Mouse (Mus musculus): ENCODE measurements around the gene Arhgap5. TPM values are rescaled to one million over a fixed set of nuclear protein-coding genes. Genes with fewer than 3 reads are reported as not detected.
"Not testable (repeated sequence)": the region's sequence is repeated elsewhere in the genome, so short reads cannot be mapped to it uniquely, and the experiment has no call there.

Gene Arhgap5
- polyA plus RNA-seq, 1 experiment from 2014 or later = 45.9 TPM

GRCm38 (mm10) chr12:52565654-52566053 is 61.9 kb downstream of the Arhgap5 start:
- Histone ChIP-seq H3K27ac (no peak overlapping the region), H3K4me3 (no peak overlapping the region), H3K9me3 (replicated peaks) (no peaks in the 10 kb centered on the region), H3K4me1 (no peaks in the 10 kb centered on the region), H3K36me3 (peaks cover 58% of the 10 kb centered on the region), H3K27me3 (ENCODE audit: low read depth, poor library complexity, severe bottlenecking) (no peaks in the 10 kb centered on the region)
- no peak for DNase-seq (ENCODE audit: low spot score)
- WGBS = 94% methylated on average over 5 of the region's 5 CpGs

GRCm38 (mm10) chr12:52573371-52573770 is 69.6 kb downstream of the Arhgap5 start:
- H3K4me1 ChIP-seq = no peaks in the 10 kb centered on the region
- H3K36me3 ChIP-seq = peaks cover 26% of the 10 kb centered on the region
- H3K9me3 ChIP-seq (replicated peaks) = no peaks in the 10 kb centered on the region
- H3K27ac ChIP-seq = no peak overlapping the region
- DNase-seq (ENCODE audit: low spot score) = no peak
- H3K4me3 ChIP-seq = no peak overlapping the region
- no peaks in the 10 kb centered on the region for H3K27me3 ChIP-seq (ENCODE audit: low read depth, poor library complexity, severe bottlenecking)
- WGBS = 94% methylated on average over 2 of the region's 2 CpGs

GRCm38 (mm10) chr12:52586466-52586865 is 82.7 kb downstream of the Arhgap5 start:
- not testable (repeated sequence) for H3K9me3 ChIP-seq (replicated peaks)
- WGBS = 83% methylated on average over 2 of the region's 2 CpGs

GRCm38 (mm10) chr12:52587473-52588010 is 83.8 kb downstream of the Arhgap5 start:
- no peaks in the 10 kb centered on the region for H3K27me3 ChIP-seq (ENCODE audit: low read depth, poor library complexity, severe bottlenecking)
- H3K27ac ChIP-seq = no peak overlapping the region
- no peaks in the 10 kb centered on the region for H3K36me3 ChIP-seq
- no peak for DNase-seq (ENCODE audit: low spot score)
- no peak overlapping the region for H3K4me3 ChIP-seq
- peaks cover 4% of the 10 kb centered on the region; the same call in 1 of the 2 replicates for H3K4me1 ChIP-seq
- no peaks in the 10 kb centered on the region for H3K9me3 ChIP-seq (replicated peaks)
- 69% methylated on average over 2 of the region's 2 CpGs for WGBS

More at GRCm38 (mm10) chr12:52586466-52586865, 82.7 kb downstream of the Arhgap5 start:
- H3K4me1 ChIP-seq; DNase-seq (ENCODE audit: low spot score); H3K27ac ChIP-seq; H3K36me3 ChIP-seq; H3K4me3 ChIP-seq; H3K27me3 ChIP-seq (ENCODE audit: low read depth, poor library complexity, severe bottlenecking): not testable (repeated sequence)

GRCm38 (mm10) chr12:52595389-52596185 is 91.8 kb downstream of the Arhgap5 start:
- H3K4me3 ChIP-seq = no peak overlapping the region
- H3K27ac ChIP-seq = no peak overlapping the region
- H3K4me1 ChIP-seq = no peaks in the 10 kb centered on the region
- H3K27me3 ChIP-seq (ENCODE audit: low read depth, poor library complexity, severe bottlenecking) = no peaks in the 10 kb centered on the region
- no peaks in the 10 kb centered on the region for H3K36me3 ChIP-seq
- DNase-seq (ENCODE audit: low spot score) = no peak
- H3K9me3 ChIP-seq (replicated peaks) = no peaks in the 10 kb centered on the region
- WGBS = 88% methylated on average over 7 of the region's 7 CpGs

- Histone ChIP-seq H3K27ac (peak overlapping the region; percentile 97), H3K9me3 (replicated peaks) (no peaks in the 10 kb centered on the region), H3K27me3 (ENCODE audit: low read depth, poor library complexity, severe bottlenecking) (no peaks in the 10 kb centered on the region), H3K36me3 (no peaks in the 10 kb centered on the region), H3K4me1 (peaks cover 12% of the 10 kb centered on the region), H3K4me3 (peak overlapping the region; percentile 92)
- 25% methylated on average over 2 of the region's 2 CpGs for WGBS
- no peak for DNase-seq (ENCODE audit: low spot score)
These were observed 98.7 kb downstream of the Arhgap5 start for GRCm38 (mm10) chr12:52602471-52602870.

- Histone ChIP-seq H3K36me3 (no peaks in the 10 kb centered on the region), H3K4me3 (peak overlapping the region; percentile 92), H3K4me1 (peaks cover 12% of the 10 kb centered on the region), H3K27ac (peak overlapping the region; percentile 97), H3K9me3 (replicated peaks) (no peaks in the 10 kb centered on the region), H3K27me3 (ENCODE audit: low read depth, poor library complexity, severe bottlenecking) (no peaks in the 10 kb centered on the region)
- DNase-seq (ENCODE audit: low spot score) = peak; percentile 87
- WGBS = under 1% methylated on average over 35 of the region's 35 CpGs
These were observed 99.3 kb downstream of the Arhgap5 start for GRCm38 (mm10) chr12:52602883-52603694.

- H3K36me3 ChIP-seq = no peaks in the 10 kb centered on the region
- peak overlapping the region; percentile 92 for H3K4me3 ChIP-seq
- peaks cover 12% of the 10 kb centered on the region for H3K4me1 ChIP-seq
- DNase-seq (ENCODE audit: low spot score) = peak; percentile 62
- H3K27me3 ChIP-seq (ENCODE audit: low read depth, poor library complexity, severe bottlenecking) = no peaks in the 10 kb centered on the region
- peak overlapping the region; percentile 97 for H3K27ac ChIP-seq
- H3K9me3 ChIP-seq (replicated peaks) = no peaks in the 10 kb centered on the region
- under 1% methylated on average over 21 of the region's 21 CpGs for WGBS
These were observed 100.0 kb downstream of the Arhgap5 start for GRCm38 (mm10) chr12:52603695-52604255.

- Histone ChIP-seq H3K27ac (peak overlapping the region; percentile 97), H3K27me3 (ENCODE audit: low read depth, poor library complexity, severe bottlenecking) (no peaks in the 10 kb centered on the region), H3K9me3 (replicated peaks) (no peaks in the 10 kb centered on the region), H3K4me3 (peak overlapping the region; percentile 92), H3K4me1 (peaks cover 12% of the 10 kb centered on the region), H3K36me3 (no peaks in the 10 kb centered on the region)
- DNase-seq (ENCODE audit: low spot score) = peak; percentile 94
- WGBS = under 1% methylated on average over 33 of the region's 33 CpGs
These were observed 100.7 kb downstream of the Arhgap5 start for GRCm38 (mm10) chr12:52604256-52604991.

- DNase-seq (ENCODE audit: low spot score) = no peak
- Histone ChIP-seq H3K36me3 (no peaks in the 10 kb centered on the region), H3K9me3 (replicated peaks) (no peaks in the 10 kb centered on the region), H3K4me1 (peaks cover 12% of the 10 kb centered on the region), H3K27me3 (ENCODE audit: low read depth, poor library complexity, severe bottlenecking) (no peaks in the 10 kb centered on the region), H3K4me3 (peak overlapping the region; percentile 92), H3K27ac (peak overlapping the region; percentile 97)
- WGBS = 57% methylated on average over 13 of the region's 13 CpGs
These were observed 101.3 kb downstream of the Arhgap5 start for GRCm38 (mm10) chr12:52604992-52605652.

- WGBS = 76% methylated on average over 4 of the region's 4 CpGs
- Histone ChIP-seq H3K36me3 (no peaks in the 10 kb centered on the region), H3K27ac (no peak overlapping the region), H3K9me3 (replicated peaks) (no peaks in the 10 kb centered on the region), H3K4me3 (no peak overlapping the region), H3K4me1 (peaks cover 7% of the 10 kb centered on the region), H3K27me3 (ENCODE audit: low read depth, poor library complexity, severe bottlenecking) (no peaks in the 10 kb centered on the region)
- no peak for DNase-seq (ENCODE audit: low spot score)
These were observed 103.6 kb downstream of the Arhgap5 start for GRCm38 (mm10) chr12:52607411-52607810.

- Histone ChIP-seq H3K27ac (no peak overlapping the region), H3K27me3 (ENCODE audit: low read depth, poor library complexity, severe bottlenecking) (no peaks in the 10 kb centered on the region), H3K4me3 (no peak overlapping the region), H3K36me3 (no peaks in the 10 kb centered on the region), H3K9me3 (replicated peaks) (no peaks in the 10 kb centered on the region), H3K4me1 (no peaks in the 10 kb centered on the region)
- WGBS = 83% methylated on average over 3 of the region's 3 CpGs
- DNase-seq (ENCODE audit: low spot score) = no peak
These were observed 111.9 kb downstream of the Arhgap5 start for GRCm38 (mm10) chr12:52615703-52616102.

Data from limb, embryonic 10.5 days (tissue).